Mouse (Mus musculus) testis, adult 2 months (tissue): ENCODE data around the gene Brd3os.

Experiments used
- CTCF ChIP-seq: fragments of 200-500 bp; IDR thresholded peaks from 2 replicates; pipeline ENCODE4 v1.5.1; 2012; ENCODE audit warnings: low read depth, mild to moderate bottlenecking, inconsistent platforms, low read length, moderate library complexity; ENCODE audit not compliant: control insufficient read depth, insufficient read depth, insufficient replicate concordance
- POLR2A ChIP-seq: fragments of 200-500 bp; IDR thresholded peaks from 2 replicates; pipeline ENCODE4 v1.6.1; 2012; ENCODE audit warnings: low read depth, mild to moderate bottlenecking, inconsistent platforms, low read length, moderate library complexity; ENCODE audit not compliant: control insufficient read depth

DNA sequence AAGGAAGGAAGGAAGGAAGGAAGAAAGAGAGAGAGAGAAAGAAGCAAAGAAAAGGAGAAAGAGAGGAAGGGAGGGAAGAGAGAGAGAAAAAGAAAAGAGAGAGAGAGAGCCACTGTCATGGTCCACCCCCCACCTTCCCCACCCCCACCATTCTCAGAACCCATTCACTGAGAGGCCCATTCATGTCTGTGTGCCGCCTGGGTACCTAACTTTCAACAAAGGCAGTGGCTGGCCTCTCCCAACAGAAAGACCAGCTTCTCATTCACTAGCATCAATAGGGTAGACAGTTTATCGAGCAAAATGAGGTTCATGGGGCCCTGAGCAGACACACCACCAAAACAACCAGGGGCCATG is 28.6 kb upstream of the Brd3os start:
- TF ChIP-seq CTCF, result no peak
- TF ChIP-seq POLR2A, result no peak
